Mouse (Mus musculus) liver, embryonic 11.5 days (tissue): ENCODE measurements around the gene Tnfaip6. TPM values are rescaled to one million over a fixed set of nuclear protein-coding genes. Genes with fewer than 3 reads are reported as not detected.
"Not testable (repeated sequence)": the region's sequence is repeated elsewhere in the genome, so short reads cannot be mapped to it uniquely, and the experiment has no call there.

Experiments used
- ATAC-seq: fragments of 200-750 bp; cut with Nextera tagmentation; replicated peaks from 2 replicates; pipeline ENCODE4 v1.8.0; 2017; ENCODE audit warnings: moderate number of reproducible peaks, mild to moderate bottlenecking, moderate TSS enrichment, moderate library complexity; ENCODE audit not compliant: low FRiP score
- DNase-seq: peaks from one replicate; pipeline ENCODE4 v3.0.0-alpha.2; 2017; ENCODE audit warnings: low spot score
- H3K27ac ChIP-seq: fragments of 300-500 bp; sonication (generic); 2 replicates; pipeline ENCODE4 v1.5.1; 2014; ENCODE audit warnings: mild to moderate bottlenecking, low read depth, low read length, control low read depth
- H3K27me3 ChIP-seq: fragments of 300-500 bp; sonication (generic); replicated peaks from 2 replicates; pipeline ENCODE4 v1.6.1; 2014; ENCODE audit warnings: low read length, mixed read lengths; ENCODE audit not compliant: control insufficient read depth, insufficient read depth
- H3K36me3 ChIP-seq: fragments of 300-500 bp; sonication (generic); 2 replicates; pipeline ENCODE4 v1.6.1; 2014; ENCODE audit warnings: mild to moderate bottlenecking, low read length, moderate library complexity, mixed read lengths; ENCODE audit not compliant: control insufficient read depth, insufficient read depth
- H3K4me1 ChIP-seq: fragments of 300-500 bp; sonication (generic); replicated peaks from 2 replicates; pipeline ENCODE4 v1.6.1; 2014; ENCODE audit warnings: low read length, mixed read lengths; ENCODE audit not compliant: control insufficient read depth, insufficient read depth
- H3K4me2 ChIP-seq: fragments of 300-500 bp; sonication (generic); 2 replicates; pipeline ENCODE4 v1.6.1; 2014; ENCODE audit warnings: mild to moderate bottlenecking, control low read depth, moderate library complexity
- H3K4me3 ChIP-seq: fragments of 300-500 bp; sonication (generic); 2 replicates; pipeline ENCODE4 v1.5.1; 2014; ENCODE audit warnings: low read depth, low read length, control low read depth
- H3K9ac ChIP-seq: fragments of 300-500 bp; sonication (generic); 2 replicates; pipeline ENCODE4 v1.6.1; 2014; ENCODE audit warnings: low read depth, low read length, control low read depth
- H3K9me3 ChIP-seq: fragments of 300-500 bp; sonication (generic); 2 replicates; pipeline ENCODE4 v1.6.1; 2016; ENCODE audit warnings: low read length, inconsistent platforms, mixed read lengths; ENCODE audit not compliant: control insufficient read depth
- WGBS: fragments of 180-500 bp; shearing (Covaris S2); extraction: QIAGEN DNeasy Blood & Tissue Kit; methylation state at CpG from one replicate; pipeline ENCODE4 v1.1.7; 2014; 5-methylcytosine and 5-hydroxymethylcytosine counted together
- polyA plus RNA-seq: library from polyadenylated mRNA; unstranded; fragments of >200 nt; fragmentation: Nextera tagmentation; extraction: Ambion mirVana; gene quantifications from 2 replicates; pipeline ENCODE4 v1.2.1, GENCODE M21; 2014

Tnfaip6 gene
- 1.8 and 1.9 TPM in 2 replicates for polyA plus RNA-seq

DNA sequence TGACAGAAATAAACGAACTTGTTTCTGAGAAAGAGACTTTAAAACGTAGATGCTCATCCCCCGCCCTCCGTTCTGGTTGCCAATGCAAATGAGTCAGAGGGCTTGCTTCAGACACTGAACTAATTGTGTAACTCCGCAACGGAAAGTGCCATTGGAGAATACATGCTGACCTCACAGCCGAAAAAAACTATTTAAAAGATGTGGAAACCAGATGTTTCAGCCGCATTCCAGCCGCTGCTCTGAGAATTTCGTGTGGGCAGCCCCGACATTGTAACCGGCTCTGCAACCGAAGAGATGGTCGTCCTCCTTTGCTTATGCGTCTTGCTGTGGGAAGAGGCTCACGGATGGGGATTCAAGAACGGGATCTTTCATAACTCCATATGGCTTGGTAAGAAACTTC, at the start of gene Tnfaip6:
Tnfaip6 (plus strand) TSS at position 128 of the 400 bp plus-strand sequence.
- WGBS = 3% methylated on average over 17 of the region's 17 CpGs
- H3K27ac ChIP-seq = no peak within 1 kb of the TSS

DNA sequence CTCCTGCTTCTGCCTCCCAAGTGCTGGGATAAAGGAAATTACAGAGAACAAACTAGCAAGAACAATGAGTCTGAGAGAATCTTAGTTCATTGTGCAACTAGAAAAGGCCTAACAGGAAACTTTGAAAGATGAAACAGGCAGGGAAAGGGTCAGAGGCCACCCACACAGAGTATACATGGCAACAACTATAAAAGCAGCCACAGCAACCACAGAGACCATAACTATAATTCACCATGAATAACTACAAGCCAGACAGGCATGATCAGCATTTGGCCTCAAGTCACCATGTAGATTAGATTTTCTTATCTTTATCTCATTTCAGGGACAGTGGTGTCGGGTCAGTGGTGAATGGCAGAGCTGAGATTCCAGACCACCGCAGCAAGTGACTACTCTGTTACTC, 48.2 kb upstream of the Tnfaip6 start:
- Histone ChIP-seq H3K4me1 (no peaks in the 10 kb centered on the region), H3K27ac (no peak overlapping the region), H3K4me2 (no peak overlapping the region), H3K9ac (no peak overlapping the region), H3K4me3 (no peak overlapping the region), H3K36me3 (no peaks in the 10 kb centered on the region), H3K9me3 (no peaks in the 10 kb centered on the region), H3K27me3 (no peaks in the 10 kb centered on the region)
- ATAC-seq (no peak), DNase-seq (no peak)
- 56% methylated on average over 2 of the region's 2 CpGs for WGBS

More for the DNA sequence above, at the start of gene Tnfaip6:
- Histone ChIP-seq H3K4me1 (no peaks in the 10 kb centered on the region), H3K9me3 (no peaks in the 10 kb centered on the region), H3K4me2 (peak within 1 kb of the TSS; percentile 57), H3K36me3 (no peaks in the 10 kb centered on the region), H3K4me3 (peak within 1 kb of the TSS; percentile 34), H3K27me3 (peaks cover 3% of the 10 kb centered on the region), H3K9ac (no peak within 1 kb of the TSS)
- ATAC-seq (no peak), DNase-seq (peak; percentile 39)

DNA sequence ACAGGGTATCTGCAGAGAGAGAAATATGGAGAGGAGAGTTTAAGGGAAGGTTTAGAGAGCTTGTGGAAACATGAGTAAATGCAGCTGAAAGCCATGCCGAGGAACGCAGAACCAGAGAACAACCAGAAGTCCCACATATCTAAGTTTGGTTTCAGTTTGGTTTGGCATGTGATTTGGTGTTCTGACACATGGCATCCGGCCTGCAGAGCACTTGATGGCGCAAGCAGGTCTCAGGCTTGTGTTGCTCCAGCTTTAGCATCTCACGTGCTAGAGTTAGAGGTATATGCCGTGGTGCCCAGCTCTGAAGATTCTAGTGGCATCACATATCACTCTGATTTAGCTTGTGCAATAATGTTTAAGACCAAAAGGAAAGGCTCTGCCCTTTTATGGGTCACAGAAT, 46.4 kb upstream of the Tnfaip6 start:
- DNase-seq (no peak), ATAC-seq (no peak)
- Histone ChIP-seq H3K27ac (no peak overlapping the region), H3K9me3 (no peaks in the 10 kb centered on the region), H3K4me2 (no peak overlapping the region), H3K4me1 (no peaks in the 10 kb centered on the region), H3K4me3 (no peak overlapping the region), H3K27me3 (no peaks in the 10 kb centered on the region), H3K9ac (no peak overlapping the region), H3K36me3 (no peaks in the 10 kb centered on the region)
- 90% methylated on average over 6 of the region's 6 CpGs for WGBS

DNA sequence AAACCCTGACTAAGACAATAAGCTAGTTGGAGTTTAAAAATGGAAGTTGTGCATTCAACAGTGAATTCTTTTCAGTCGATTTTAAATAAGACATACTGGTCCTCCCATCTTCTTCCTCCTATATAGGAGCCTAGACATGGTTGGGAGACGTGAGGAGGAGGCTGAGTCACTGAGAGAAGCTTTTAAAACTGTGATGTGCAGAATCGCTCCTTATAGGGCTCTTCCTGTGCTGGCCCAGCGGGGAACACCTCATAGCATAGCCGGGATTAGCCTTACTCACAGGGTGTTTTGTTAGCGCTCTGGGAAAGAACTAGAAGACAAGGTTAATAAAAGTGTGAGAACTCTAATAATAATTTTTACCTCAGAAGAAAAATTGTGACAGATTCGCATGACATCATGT, 37.8 kb upstream of the Tnfaip6 start:
- WGBS = 63% methylated on average over 7 of the region's 7 CpGs
- Histone ChIP-seq H3K9me3 (no peaks in the 10 kb centered on the region), H3K9ac (no peak overlapping the region), H3K4me3 (no peak overlapping the region), H3K4me1 (no peaks in the 10 kb centered on the region), H3K36me3 (no peaks in the 10 kb centered on the region), H3K27me3 (no peaks in the 10 kb centered on the region), H3K4me2 (no peak overlapping the region), H3K27ac (no peak overlapping the region)
- no peak for ATAC-seq
- DNase-seq = no peak

DNA sequence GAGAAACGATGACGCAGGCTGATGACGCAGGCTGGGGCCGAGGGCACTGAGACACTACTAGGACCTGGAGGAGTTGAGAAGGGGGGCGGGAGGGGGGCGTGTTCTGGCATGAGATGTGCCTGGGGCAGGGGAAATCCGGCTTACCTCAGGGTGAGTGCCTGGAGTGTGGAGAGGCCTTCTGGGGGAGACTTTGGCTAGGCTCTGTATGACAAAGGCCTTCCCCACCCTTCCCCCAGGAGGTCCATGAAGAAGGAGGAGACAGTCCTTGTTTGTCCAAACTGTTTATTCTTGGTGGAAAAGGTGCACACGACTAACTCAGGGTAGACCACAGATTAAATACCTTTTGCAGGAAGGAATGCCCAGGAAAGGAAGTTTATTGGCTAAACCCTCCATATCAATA, 36.3 kb upstream of the Tnfaip6 start:
- no peaks in the 10 kb centered on the region for H3K36me3 ChIP-seq
- no peak for ATAC-seq
- H3K4me1 ChIP-seq = no peaks in the 10 kb centered on the region
- H3K27me3 ChIP-seq = no peaks in the 10 kb centered on the region
- no peak for DNase-seq
- no peak overlapping the region for H3K27ac ChIP-seq
- 83% methylated on average over 8 of the region's 8 CpGs for WGBS
- no peak overlapping the region for H3K4me3 ChIP-seq
- H3K9ac ChIP-seq = no peak overlapping the region
- no peak overlapping the region for H3K4me2 ChIP-seq
- H3K9me3 ChIP-seq = no peaks in the 10 kb centered on the region

DNA sequence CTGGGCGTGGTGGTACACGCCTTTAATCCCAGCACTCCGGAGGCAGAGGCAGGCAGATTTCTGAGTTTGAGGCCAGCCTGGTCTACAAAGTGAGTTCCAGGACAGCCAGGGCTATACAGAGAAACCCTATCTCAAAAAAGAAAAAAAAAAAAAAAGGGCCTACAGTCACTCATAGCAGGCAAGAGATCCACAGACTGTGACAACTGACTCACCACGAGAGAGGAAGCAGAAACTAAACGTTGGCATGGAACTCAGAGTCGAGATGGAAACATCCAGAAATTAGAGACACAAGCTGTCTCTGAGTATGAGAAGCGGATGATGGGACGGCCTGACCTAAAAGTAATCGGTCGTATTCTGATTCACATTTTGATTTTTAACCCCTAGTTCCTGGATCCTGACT, 35.5 kb upstream of the Tnfaip6 start:
- H3K9me3 ChIP-seq, H3K4me1 ChIP-seq, H3K9ac ChIP-seq, H3K36me3 ChIP-seq, ATAC-seq, H3K4me2 ChIP-seq, H3K27ac ChIP-seq, DNase-seq, H3K27me3 ChIP-seq, H3K4me3 ChIP-seq: not testable (repeated sequence)
- 78% methylated on average over 10 of the region's 10 CpGs for WGBS

DNA sequence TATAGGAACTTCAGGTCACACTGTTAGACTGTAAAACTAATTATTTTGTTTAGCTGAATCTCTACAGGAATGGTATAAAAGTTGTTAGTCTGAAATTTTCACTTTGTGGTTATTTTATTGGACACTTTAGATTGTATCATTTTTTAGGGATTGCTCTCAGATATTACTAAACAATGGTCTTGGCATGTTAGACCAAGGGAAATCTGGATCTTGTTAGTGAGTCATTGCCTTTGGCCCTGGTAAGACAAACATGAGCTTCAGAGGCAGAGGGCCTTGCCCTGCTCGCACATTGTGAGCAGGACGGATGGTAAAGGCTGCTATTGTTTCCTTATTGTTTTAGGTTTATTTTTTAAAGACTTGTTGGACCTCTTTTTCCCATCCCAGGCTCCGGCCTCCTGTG, 31.4 kb upstream of the Tnfaip6 start:
- DNase-seq (no peak), ATAC-seq (no peak)
- H3K9me3 ChIP-seq = no peaks in the 10 kb centered on the region
- no peak overlapping the region for H3K9ac ChIP-seq
- 80% methylated on average over 3 of the region's 3 CpGs for WGBS
- no peak overlapping the region for H3K4me2 ChIP-seq
- no peaks in the 10 kb centered on the region for H3K4me1 ChIP-seq
- no peak overlapping the region for H3K4me3 ChIP-seq
- H3K36me3 ChIP-seq = no peaks in the 10 kb centered on the region
- no peaks in the 10 kb centered on the region for H3K27me3 ChIP-seq
- H3K27ac ChIP-seq = no peak overlapping the region

DNA sequence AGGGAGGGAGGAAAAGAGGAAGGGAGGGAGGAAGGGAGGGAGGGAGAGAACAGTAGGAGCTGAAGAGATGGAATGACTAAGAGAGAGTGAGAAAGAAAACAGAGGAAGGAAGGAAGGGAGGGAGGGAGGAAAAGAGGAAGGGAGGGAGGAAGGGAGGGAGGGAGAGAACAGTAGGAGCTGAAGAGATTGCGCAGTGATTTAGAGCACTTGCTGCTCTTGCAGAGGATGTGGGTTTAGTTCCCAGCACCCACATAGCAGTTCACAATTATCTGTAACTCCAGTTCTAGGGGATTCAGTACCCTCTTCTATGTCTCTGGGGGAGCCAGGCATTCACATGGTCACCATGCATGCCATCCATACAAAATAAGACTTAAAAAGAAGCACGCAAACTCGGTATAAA, 26.0 kb upstream of the Tnfaip6 start:
- not testable (repeated sequence) for H3K27ac ChIP-seq, H3K27me3 ChIP-seq, H3K4me3 ChIP-seq, DNase-seq, H3K4me1 ChIP-seq, ATAC-seq, H3K4me2 ChIP-seq, H3K9ac ChIP-seq, H3K36me3 ChIP-seq, H3K9me3 ChIP-seq
- WGBS = 85% methylated on average over 3 of the region's 3 CpGs

DNA sequence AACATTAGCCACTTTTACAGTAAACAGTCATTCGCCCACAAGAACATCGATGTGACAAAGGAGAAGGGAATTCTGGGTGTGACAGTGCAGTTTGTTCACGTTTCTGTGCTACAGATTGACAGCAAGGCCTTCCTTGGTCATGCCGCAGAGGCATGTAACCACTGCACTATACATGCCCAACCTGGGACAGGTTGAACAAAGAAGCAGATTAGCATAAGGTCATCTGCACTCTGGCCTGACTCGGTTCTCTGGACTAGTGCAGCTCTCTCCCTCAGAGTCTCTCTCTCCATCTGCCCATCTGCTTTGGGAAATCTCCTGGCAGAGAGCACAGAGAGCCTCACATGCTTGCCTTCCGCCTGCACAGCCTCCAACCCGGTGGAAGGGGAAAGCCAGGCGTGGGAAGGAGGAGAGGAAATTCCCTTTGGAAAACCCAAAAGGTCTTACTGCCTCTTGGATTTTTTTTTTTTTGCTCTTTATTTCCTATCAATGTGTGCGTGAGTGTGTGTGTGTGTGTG, 24.4 kb upstream of the Tnfaip6 start:
- H3K4me3 ChIP-seq = no peak overlapping the region
- no peaks in the 10 kb centered on the region for H3K36me3 ChIP-seq
- no peaks in the 10 kb centered on the region for H3K9me3 ChIP-seq
- DNase-seq (no peak), ATAC-seq (no peak)
- H3K4me2 ChIP-seq = no peak overlapping the region
- WGBS = 74% methylated on average over 9 of the region's 9 CpGs
- no peaks in the 10 kb centered on the region for H3K4me1 ChIP-seq
- H3K27me3 ChIP-seq = no peaks in the 10 kb centered on the region
- H3K27ac ChIP-seq = no peak overlapping the region
- no peak overlapping the region for H3K9ac ChIP-seq
